In the genomic region with DNA sequence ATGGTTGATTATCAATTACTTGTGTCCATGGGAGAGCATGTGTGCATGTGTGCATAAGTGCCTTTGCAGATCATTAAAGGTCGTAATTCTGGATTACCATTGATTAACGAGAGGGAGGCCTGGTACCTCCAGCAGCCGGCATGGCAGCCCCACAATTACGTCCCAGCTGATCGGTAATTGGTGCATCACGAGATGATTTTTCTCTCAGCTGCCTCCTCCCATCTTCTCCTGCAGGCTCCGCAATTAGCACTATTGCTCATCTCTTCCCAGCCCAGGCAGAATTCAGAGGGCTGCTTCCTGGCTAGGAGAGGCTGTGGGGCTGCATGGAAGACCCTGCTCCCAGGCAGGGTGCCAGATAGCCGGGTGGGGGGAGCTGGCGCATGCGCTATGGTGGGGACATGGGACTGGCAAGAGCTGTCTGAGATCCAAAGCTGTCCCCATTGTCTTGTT, we compare ENCODE assay signal across 7 mouse cellular contexts. TPM values are rescaled to one million over a fixed set of nuclear protein-coding genes. Genes with fewer than 3 reads are reported as not detected.
DNase-seq lines count a peak whose midpoint lies in the region; ATAC-seq lines count a peak whose summit lies in the region.

No protein-coding gene starts in this region.

- no peaks in the 10 kb centered on the region for H3K9me3 ChIP-seq in hindbrain, embryonic 11.5 days (ENCODE audit: control insufficient read depth, low read length)
- no peaks in the 10 kb centered on the region for H3K9me3 ChIP-seq in midbrain, embryonic 10.5 days (replicated peaks)

- peak overlapping the region; percentile 19; the same call in 1 of the 2 replicates for H3K9ac ChIP-seq in hindbrain, embryonic 11.5 days (ENCODE audit: low read depth, low read length)

- peaks cover 3% of the 10 kb centered on the region; the same call in 1 of the 2 replicates for H3K27me3 ChIP-seq in hindbrain, embryonic 11.5 days (ENCODE audit: control insufficient read depth, insufficient read depth, low read length)
- peaks cover 80% of the 10 kb centered on the region for H3K27me3 ChIP-seq in midbrain, embryonic 10.5 days (ENCODE audit: low read depth, poor library complexity, severe bottlenecking)

- no peak overlapping the region for H3K4me3 ChIP-seq in hindbrain, embryonic 11.5 days (ENCODE audit: low read depth, low read length)
- no peak overlapping the region for H3K4me3 ChIP-seq in midbrain, embryonic 10.5 days

- 45% methylated on average over 10 of the region's 10 CpGs for WGBS in hindbrain, embryonic 11.5 days
- 64% methylated on average over 10 of the region's 10 CpGs for WGBS in midbrain, embryonic 10.5 days

- H3K4me2 ChIP-seq in hindbrain, embryonic 11.5 days (replicated peaks; ENCODE audit: low read depth, low read length) = no peak overlapping the region; the same call in 1 of the 2 replicates

- ATAC-seq in hindbrain, embryonic 11.5 days (ENCODE audit: low FRiP score) = peak; percentile 67

- peak overlapping the region; percentile 86 for H3K27ac ChIP-seq in hindbrain, embryonic 11.5 days (ENCODE audit: low read depth, low read length)
- H3K27ac ChIP-seq in midbrain, embryonic 10.5 days (replicated peaks) = peak overlapping the region; percentile 68

- H3K36me3 ChIP-seq in hindbrain, embryonic 11.5 days (ENCODE audit: control insufficient read depth, insufficient read depth, low read length) = no peaks in the 10 kb centered on the region
- H3K36me3 ChIP-seq in midbrain, embryonic 10.5 days = no peaks in the 10 kb centered on the region

- peaks cover 10% of the 10 kb centered on the region; the same call in 1 of the 2 replicates for H3K4me1 ChIP-seq in hindbrain, embryonic 11.5 days (replicated peaks; ENCODE audit: control insufficient read depth, insufficient read depth, low read length)
- peaks cover 44% of the 10 kb centered on the region for H3K4me1 ChIP-seq in midbrain, embryonic 10.5 days

- peak; percentile 65 for DNase-seq in testis, postnatal 10 days (ENCODE audit: low spot score)
- DNase-seq in testis, postnatal 14 days (ENCODE audit: low spot score) = no peak
- DNase-seq in hindbrain, embryonic 11.5 days (ENCODE audit: low spot score) = peak; percentile 41
- no peak for DNase-seq in midbrain, embryonic 10.5 days (ENCODE audit: low spot score)
- no peak for DNase-seq in natural killer cell, adult 2 months (ENCODE audit: low spot score in 2 of 2)
- no peak for DNase-seq in kidney, postnatal 36 days
- DNase-seq in ovary, postnatal 10 days (ENCODE audit: low spot score) = no peak

RNA-seq across cellular contexts. Expression of a gene that starts 26.9 kb away (rescaled TPM):
- 16.0 and 21.3 TPM in 2 replicates for polyA plus RNA-seq in hindbrain, embryonic 11.5 days (2014; fragmentation: Nextera tagmentation; extraction: Ambion mirVana)
- 28.6 and 39.6 TPM in 2 replicates for polyA plus RNA-seq in midbrain, embryonic 10.5 days (2016; fragmentation: Nextera tagmentation; extraction: Ambion mirVana)

RNA-seq across cellular contexts. Expression of a gene that starts 35.3 kb away (rescaled TPM):
- polyA plus RNA-seq in hindbrain, embryonic 11.5 days (2014; fragmentation: Nextera tagmentation; extraction: Ambion mirVana) = 32.2 and 39.5 TPM in 2 replicates
- 33.2 and 35.5 TPM in 2 replicates for polyA plus RNA-seq in midbrain, embryonic 10.5 days (2016; fragmentation: Nextera tagmentation; extraction: Ambion mirVana)

Comparison
In these comparisons a context has a peak if more than half of its experiments do, and no peak if none do; other contexts are left out.
1. DNase-seq: peak in testis, postnatal 10 days (single experiment) and hindbrain, embryonic 11.5 days (single experiment); none in testis, postnatal 14 days (single experiment), midbrain, embryonic 10.5 days (single experiment), natural killer cell, adult 2 months (0 of 2), kidney, postnatal 36 days (0 of 2) and ovary, postnatal 10 days (single experiment).